Mouse (Mus musculus): ENCODE data around the gene C5ar1. TPM values are rescaled to one million over a fixed set of nuclear protein-coding genes. Genes with fewer than 3 reads are reported as not detected.

The C5ar1 gene
- polyA plus RNA-seq, 1 experiment from 2014 or later: 1.2 TPM

- H3K9ac ChIP-seq: peak overlapping the region; percentile 54; the same call in 1 of the 2 replicates
- no peaks in the 10 kb centered on the region for H3K27me3 ChIP-seq (replicated peaks)
- no peak overlapping the region for H3K27ac ChIP-seq
- H3K9me3 ChIP-seq: no peaks in the 10 kb centered on the region
- ATAC-seq (ENCODE audit: low FRiP score, low read depth): no peak
- H3K4me1 ChIP-seq: peaks cover 33% of the 10 kb centered on the region
- WGBS: 31% methylated on average over 4 of the region's 4 CpGs
- H3K36me3 ChIP-seq: no peaks in the 10 kb centered on the region
- peak overlapping the region; percentile 92 for H3K4me2 ChIP-seq (replicated peaks)
- no peak overlapping the region for H3K4me3 ChIP-seq
Measured at GRCm38 (mm10) chr7:16294346-16294745, 35.0 kb upstream of the C5ar1 start.

GRCm38 (mm10) chr7:16287791-16288190 lies 28.5 kb upstream of the C5ar1 start:
- H3K4me3 ChIP-seq: no peak overlapping the region
- no peak overlapping the region for H3K4me2 ChIP-seq (replicated peaks)
- no peaks in the 10 kb centered on the region for H3K27me3 ChIP-seq (replicated peaks)
- peaks cover 15% of the 10 kb centered on the region for H3K36me3 ChIP-seq
- H3K9ac ChIP-seq: no peak overlapping the region
- ATAC-seq (ENCODE audit: low FRiP score, low read depth): no peak
- peaks cover 9% of the 10 kb centered on the region for H3K4me1 ChIP-seq
- no peak overlapping the region for H3K27ac ChIP-seq
- H3K9me3 ChIP-seq: no peaks in the 10 kb centered on the region
- WGBS: 76% methylated on average over 1 of the region's 1 CpGs

GRCm38 (mm10) chr7:16287016-16287415 lies 27.7 kb upstream of the C5ar1 start:
- H3K4me1 ChIP-seq: peaks cover 9% of the 10 kb centered on the region
- no peaks in the 10 kb centered on the region for H3K27me3 ChIP-seq (replicated peaks)
- peak overlapping the region; percentile 60 for H3K4me2 ChIP-seq (replicated peaks)
- H3K27ac ChIP-seq: no peak overlapping the region
- no peak for ATAC-seq (ENCODE audit: low FRiP score, low read depth)
- peak overlapping the region; percentile 74; the same call in 1 of the 2 replicates for H3K4me3 ChIP-seq
- H3K36me3 ChIP-seq: peaks cover 22% of the 10 kb centered on the region
- H3K9ac ChIP-seq: peak overlapping the region; percentile 69
- H3K9me3 ChIP-seq: no peaks in the 10 kb centered on the region
- WGBS: 84% methylated on average over 2 of the region's 2 CpGs

GRCm38 (mm10) chr7:16286026-16286961 lies 27.0 kb upstream of the C5ar1 start, which contains the start of gene Ccdc9:
TSS of gene Ccdc9 (minus strand) at chr7:16286795.
- peaks cover 9% of the 10 kb centered on the region for H3K4me1 ChIP-seq
- peaks cover 30% of the 10 kb centered on the region for H3K36me3 ChIP-seq
- WGBS: 2% methylated on average over 70 of the region's 70 CpGs
- no peaks in the 10 kb centered on the region for H3K9me3 ChIP-seq
- H3K4me2 ChIP-seq (replicated peaks): peak within 1 kb of the TSS; percentile 60
- peak within 1 kb of the TSS; percentile 69 for H3K9ac ChIP-seq
- H3K27ac ChIP-seq: peak within 1 kb of the TSS; percentile 86
- no peaks in the 10 kb centered on the region for H3K27me3 ChIP-seq (replicated peaks)
- peak within 1 kb of the TSS; percentile 74 for H3K4me3 ChIP-seq
- ATAC-seq (ENCODE audit: low FRiP score, low read depth): peak; percentile 96

- peak overlapping the region; percentile 74 for H3K4me3 ChIP-seq
- no peaks in the 10 kb centered on the region for H3K27me3 ChIP-seq (replicated peaks)
- no peaks in the 10 kb centered on the region for H3K9me3 ChIP-seq
- no peak overlapping the region for H3K9ac ChIP-seq
- WGBS: 4% methylated on average over 14 of the region's 14 CpGs
- H3K4me2 ChIP-seq (replicated peaks): peak overlapping the region; percentile 60
- H3K4me1 ChIP-seq: peaks cover 9% of the 10 kb centered on the region
- peaks cover 37% of the 10 kb centered on the region for H3K36me3 ChIP-seq
- peak; percentile 49 for ATAC-seq (ENCODE audit: low FRiP score, low read depth)
- no peak overlapping the region for H3K27ac ChIP-seq
Measured at GRCm38 (mm10) chr7:16285450-16286025, 26.2 kb upstream of the C5ar1 start.

GRCm38 (mm10) chr7:16284904-16285303 lies 25.6 kb upstream of the C5ar1 start:
- Histone ChIP-seq H3K9ac (no peak overlapping the region), H3K4me2 (replicated peaks) (peak overlapping the region; percentile 60), H3K27me3 (replicated peaks) (no peaks in the 10 kb centered on the region), H3K4me3 (0 out of 2 replicates have a peak overlapping the region, but pooled peaks have one; percentile 74), H3K9me3 (no peaks in the 10 kb centered on the region), H3K27ac (no peak overlapping the region), H3K4me1 (peaks cover 9% of the 10 kb centered on the region), H3K36me3 (peaks cover 43% of the 10 kb centered on the region)
- no peak for ATAC-seq (ENCODE audit: low FRiP score, low read depth)
- WGBS: 77% methylated on average over 9 of the region's 9 CpGs

- H3K4me1 ChIP-seq: peaks cover 9% of the 10 kb centered on the region
- H3K9me3 ChIP-seq: no peaks in the 10 kb centered on the region
- no peak for ATAC-seq (ENCODE audit: low FRiP score, low read depth)
- no peak overlapping the region for H3K27ac ChIP-seq
- WGBS: 93% methylated on average over 8 of the region's 8 CpGs
- no peak overlapping the region for H3K4me2 ChIP-seq (replicated peaks)
- H3K4me3 ChIP-seq: no peak overlapping the region
- H3K9ac ChIP-seq: no peak overlapping the region
- no peaks in the 10 kb centered on the region for H3K27me3 ChIP-seq (replicated peaks)
- H3K36me3 ChIP-seq: peaks cover 50% of the 10 kb centered on the region
Measured at GRCm38 (mm10) chr7:16284001-16284400, 24.7 kb upstream of the C5ar1 start.

- no peak overlapping the region for H3K27ac ChIP-seq
- H3K27me3 ChIP-seq (replicated peaks): no peaks in the 10 kb centered on the region
- H3K9ac ChIP-seq: no peak overlapping the region
- H3K4me3 ChIP-seq: no peak overlapping the region
- H3K4me2 ChIP-seq (replicated peaks): no peak overlapping the region
- peaks cover 62% of the 10 kb centered on the region for H3K36me3 ChIP-seq
- peaks cover 9% of the 10 kb centered on the region for H3K4me1 ChIP-seq
- no peaks in the 10 kb centered on the region for H3K9me3 ChIP-seq
- ATAC-seq (ENCODE audit: low FRiP score, low read depth): no peak
- WGBS: 88% methylated on average over 13 of the region's 13 CpGs
Measured at GRCm38 (mm10) chr7:16282334-16282733, 23.0 kb upstream of the C5ar1 start.

- H3K27me3 ChIP-seq (replicated peaks): no peaks in the 10 kb centered on the region
- no peak overlapping the region for H3K4me2 ChIP-seq (replicated peaks)
- H3K4me3 ChIP-seq: no peak overlapping the region
- WGBS: 93% methylated on average over 11 of the region's 11 CpGs
- peaks cover 77% of the 10 kb centered on the region for H3K36me3 ChIP-seq
- no peak overlapping the region for H3K27ac ChIP-seq
- H3K9ac ChIP-seq: no peak overlapping the region
- H3K4me1 ChIP-seq: peaks cover 7% of the 10 kb centered on the region
- no peaks in the 10 kb centered on the region for H3K9me3 ChIP-seq
- ATAC-seq (ENCODE audit: low FRiP score, low read depth): no peak
Measured at GRCm38 (mm10) chr7:16280721-16281120, 21.4 kb upstream of the C5ar1 start.

GRCm38 (mm10) chr7:16274922-16275890 lies 15.9 kb upstream of the C5ar1 start:
- 91% methylated on average over 10 of the region's 10 CpGs for WGBS
- H3K4me2 ChIP-seq (replicated peaks): 0 out of 2 replicates have a peak overlapping the region, but pooled peaks have one; percentile 95
- ATAC-seq (ENCODE audit: low FRiP score, low read depth): no peak
- H3K9ac ChIP-seq: 0 out of 2 replicates have a peak overlapping the region, but pooled peaks have one; percentile 17
- H3K36me3 ChIP-seq: peaks cover 44% of the 10 kb centered on the region
- peaks cover 8% of the 10 kb centered on the region; the same call in 1 of the 2 replicates for H3K27me3 ChIP-seq (replicated peaks)
- peaks cover 25% of the 10 kb centered on the region for H3K4me1 ChIP-seq
- H3K9me3 ChIP-seq: no peaks in the 10 kb centered on the region
- no peak overlapping the region for H3K27ac ChIP-seq
- no peak overlapping the region for H3K4me3 ChIP-seq

GRCm38 (mm10) chr7:16273766-16274140 lies 14.4 kb upstream of the C5ar1 start:
- Histone ChIP-seq H3K27me3 (replicated peaks) (peaks cover 11% of the 10 kb centered on the region; the same call in 1 of the 2 replicates), H3K4me2 (replicated peaks) (peak overlapping the region; percentile 95), H3K4me1 (peaks cover 25% of the 10 kb centered on the region), H3K9me3 (no peaks in the 10 kb centered on the region), H3K9ac (peak overlapping the region; percentile 87), H3K36me3 (peaks cover 34% of the 10 kb centered on the region), H3K4me3 (peak overlapping the region; percentile 76), H3K27ac (peak overlapping the region; percentile 84)
- peak; percentile 65 for ATAC-seq (ENCODE audit: low FRiP score, low read depth)
- 1% methylated on average over 18 of the region's 18 CpGs for WGBS

Data from neural tube, embryonic 12.5 days (tissue).